Mouse (Mus musculus): ENCODE data around the gene Cnbd2.

DNA sequence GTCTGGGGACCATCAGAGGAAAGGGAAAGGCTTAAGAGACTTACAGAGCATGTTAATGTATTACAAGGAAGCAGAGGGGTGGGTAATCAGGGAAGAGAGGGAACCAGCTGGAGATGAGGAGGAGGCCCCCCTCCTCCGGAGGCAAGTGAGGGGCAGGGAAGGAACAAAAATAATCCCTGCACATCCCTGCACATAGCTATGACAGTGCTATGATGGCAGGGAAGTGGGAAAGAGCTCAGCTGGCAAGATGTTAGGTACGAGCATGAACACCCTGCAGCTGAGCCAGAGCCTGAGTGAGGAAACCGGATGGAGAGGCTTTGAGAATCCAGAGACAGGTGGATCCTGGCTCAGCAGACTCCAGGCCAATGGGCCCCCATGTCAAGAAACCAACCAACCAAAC is 56.4 kb downstream of the Cnbd2 start:
- TF ChIP-seq CTCF (IDR thresholded peaks at IDR 0.05; ENCODE audit: borderline replicate concordance, extremely low read depth, insufficient read depth, insufficient read length) (no peak), POLR2A (IDR thresholded peaks at IDR 0.05; ENCODE audit: borderline replicate concordance, extremely low read depth, insufficient read depth, insufficient read length, poor library complexity, severe bottlenecking) (no peak)
